Mouse (Mus musculus): ENCODE measurements around the gene Men1.
A peak's percentile ranks its signal among the peaks of the same experiment; 100 is the strongest.

GRCm38 (mm10) chr19:6363411-6364240 lies 28.8 kb downstream of the Men1 start, which contains the start of gene Sf1:
- peak; percentile 63 for TF ChIP-seq ZMIZ1 (IDR thresholded peaks at IDR 0.05; ENCODE audit: low read depth, low read length)
- TF ChIP-seq CTCF (conservative IDR thresholded peaks at IDR 0.05 in 1 of 2, IDR thresholded peaks at IDR 0.05 in 1 of 2; ENCODE audit: low read depth in 2 of 2, low read length in 2 of 2): no peak
- no peak for TF ChIP-seq MAFK (IDR thresholded peaks at IDR 0.05; ENCODE audit: insufficient replicate concordance, low read length)
- TF ChIP-seq TCF12 (IDR thresholded peaks at IDR 0.05; ENCODE audit: low read depth, low read length): peak; percentile 72
- TF ChIP-seq TBP (conservative IDR thresholded peaks at IDR 0.05; ENCODE audit: low read depth, low read length): 0 out of 2 replicates have a peak, but pooled peaks have one; percentile 50
- TF ChIP-seq USF1 (IDR thresholded peaks at IDR 0.05; ENCODE audit: low read depth, low read length): no peak
- no peak for TF ChIP-seq EP300 (IDR thresholded peaks at IDR 0.05; ENCODE audit: low read length)
- peak; percentile 88 for TF ChIP-seq POLR2A (IDR thresholded peaks at IDR 0.05; ENCODE audit: low read depth, low read length)
- TF ChIP-seq ZKSCAN1 (IDR thresholded peaks at IDR 0.05; ENCODE audit: borderline replicate concordance, low read depth, low read length): no peak
- TF ChIP-seq ZNF384 (IDR thresholded peaks at IDR 0.05; ENCODE audit: low read depth, low read length): no peak
- no peak for TF ChIP-seq GABPA (IDR thresholded peaks at IDR 0.05; ENCODE audit: insufficient replicate concordance, low read depth, low read length)
